Mouse (Mus musculus): ENCODE results near the gene Cldn15. TPM values are rescaled to one million over a fixed set of nuclear protein-coding genes. Genes with fewer than 3 reads are reported as not detected.

Cldn15 gene
- total and polyA plus RNA-seq, 3 experiments: 0.25 to 0.29 TPM; not detected in 1

GRCm38 (mm10) chr5:136979762-136980161, 13.3 kb downstream of the Cldn15 start:
- Histone ChIP-seq H3K9me3 (replicated peaks; ENCODE audit: low read length) (no peaks in the 10 kb centered on the region), H3K4me1 (ENCODE audit: control insufficient read depth in 1 of 2, insufficient read depth in 2 of 2) (no peaks in the 10 kb centered on the region), H3K4me2 (ENCODE audit: insufficient read depth, low read depth, poor library complexity, severe bottlenecking) (no peak overlapping the region), H3K4me3 (replicated peaks in 1 of 3; ENCODE audit: low read depth in 2 of 3, low read length in 2 of 3, poor library complexity in 1 of 3) (no peak overlapping the region), H3K27me3 (replicated peaks) (no peaks in the 10 kb centered on the region), H3K36me3 (replicated peaks in 1 of 2; ENCODE audit: control insufficient read depth in 1 of 2, insufficient read depth in 1 of 2, low read length in 1 of 2) (peaks cover 31 to 64% of the 10 kb centered on the region in 2 experiments), H3K9ac (ENCODE audit: insufficient read depth, low read depth) (no peak overlapping the region), H3K79me2 (replicated peaks; ENCODE audit: control insufficient read depth, extremely low read depth, insufficient read depth, poor library complexity, severe bottlenecking) (no peaks in the 10 kb centered on the region), H3K27ac (ENCODE audit: insufficient read depth, low read depth) (no peak overlapping the region)
- in situ Hi-C loops (cut with MboI; ENCODE audit: low pct_ligation_motif_present, low pct_unique_long_range_greater_than_20kb, low sequenced_read_pairs) (no loop called here), dilution Hi-C loops (cut with MboI; ENCODE audit: extremely low pct_ligation_motif_present, extremely low pct_unique_long_range_greater_than_20kb, low sequenced_read_pairs) (no loop called here)
- no peak for DNase-seq (ENCODE audit: extremely low read depth)
- TF ChIP-seq CHD1 (IDR thresholded peaks at IDR 0.05; ENCODE audit: low read depth, low read length) (no peak), MYC (IDR thresholded peaks at IDR 0.05; ENCODE audit: low read depth, low read length) (no peak), MAZ (IDR thresholded peaks at IDR 0.05; ENCODE audit: low read depth, low read length) (no peak), ELF1 (IDR thresholded peaks at IDR 0.05; ENCODE audit: low read depth, low read length) (no peak), USF2 (conservative IDR thresholded peaks at IDR 0.05; ENCODE audit: low read depth, low read length) (no peak), ZKSCAN1 (IDR thresholded peaks at IDR 0.05; ENCODE audit: borderline replicate concordance, low read depth, low read length) (no peak), MAFK (IDR thresholded peaks at IDR 0.05; ENCODE audit: insufficient replicate concordance, low read length) (no peak), ZMIZ1 (IDR thresholded peaks at IDR 0.05; ENCODE audit: low read depth, low read length) (no peak), ETS1 (conservative IDR thresholded peaks at IDR 0.05; ENCODE audit: low read depth, low read length) (no peak), GABPA (IDR thresholded peaks at IDR 0.05; ENCODE audit: insufficient replicate concordance, low read depth, low read length) (no peak), CTCF (conservative IDR thresholded peaks at IDR 0.05 in 1 of 2, IDR thresholded peaks at IDR 0.05 in 1 of 2; ENCODE audit: low read depth in 2 of 2, low read length in 2 of 2) (no peak), HCFC1 (IDR thresholded peaks at IDR 0.05; ENCODE audit: low read depth, low read length) (no peak), JUND (conservative IDR thresholded peaks at IDR 0.05; ENCODE audit: low read depth, low read length) (no peak), SMC3 (IDR thresholded peaks at IDR 0.05; ENCODE audit: low read depth, low read length) (no peak), TBP (conservative IDR thresholded peaks at IDR 0.05; ENCODE audit: low read depth, low read length) (no peak)

DNA sequence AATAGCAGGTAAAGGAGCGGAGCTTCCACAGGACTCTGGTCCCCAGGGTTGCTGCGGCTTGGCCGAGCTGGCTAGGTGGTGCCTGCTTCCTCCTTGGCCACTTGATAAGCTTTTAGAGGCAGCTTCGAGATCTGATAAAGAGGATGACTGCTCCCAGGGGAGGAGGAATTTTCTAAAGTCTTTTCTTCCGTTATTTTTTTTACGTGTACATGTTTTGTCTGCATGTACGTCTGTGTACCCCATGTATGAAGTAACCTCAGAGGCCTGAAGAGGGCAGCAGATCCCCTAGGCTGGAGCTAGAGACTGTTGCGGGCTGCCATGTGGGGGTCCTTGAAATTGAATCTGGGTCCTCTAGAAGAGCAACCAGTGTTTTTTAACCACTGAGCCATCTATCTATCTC, 14.6 kb downstream of the Cldn15 start:
- Histone ChIP-seq H3K4me1 (ENCODE audit: control insufficient read depth in 1 of 2, insufficient read depth in 2 of 2) (peaks cover 4 to 7% of the 10 kb centered on the region in 2 experiments; a peak in 2 of 4 replicates), H3K36me3 (replicated peaks in 1 of 2; ENCODE audit: control insufficient read depth in 1 of 2, insufficient read depth in 1 of 2, low read length in 1 of 2) (peaks cover 32 to 64% of the 10 kb centered on the region in 2 experiments), H3K4me3 (replicated peaks in 1 of 3; ENCODE audit: low read depth in 2 of 3, low read length in 2 of 3, poor library complexity in 1 of 3) (no peak overlapping the region), H3K79me2 (replicated peaks; ENCODE audit: control insufficient read depth, extremely low read depth, insufficient read depth, poor library complexity, severe bottlenecking) (peaks cover 2% of the 10 kb centered on the region; the same call in 1 of the 2 replicates), H3K27me3 (replicated peaks) (no peaks in the 10 kb centered on the region), H3K4me2 (ENCODE audit: insufficient read depth, low read depth, poor library complexity, severe bottlenecking) (no peak overlapping the region), H3K9me3 (replicated peaks; ENCODE audit: low read length) (no peaks in the 10 kb centered on the region), H3K9ac (ENCODE audit: insufficient read depth, low read depth) (no peak overlapping the region), H3K27ac (ENCODE audit: insufficient read depth, low read depth) (no peak overlapping the region)
- dilution Hi-C loops (cut with MboI; ENCODE audit: extremely low pct_ligation_motif_present, extremely low pct_unique_long_range_greater_than_20kb, low sequenced_read_pairs): no loop called here
- DNase-seq (ENCODE audit: extremely low read depth): no peak
- in situ Hi-C loops (cut with MboI; ENCODE audit: low pct_ligation_motif_present, low pct_unique_long_range_greater_than_20kb, low sequenced_read_pairs): no loop called here
- no peak for TF ChIP-seq IRF4 (IDR thresholded peaks at IDR 0.05; ENCODE audit: low read depth, low read length)
- peak; percentile 4 for TF ChIP-seq RAD21 (IDR thresholded peaks at IDR 0.05; ENCODE audit: low read depth, low read length)
- TF ChIP-seq CTCF (conservative IDR thresholded peaks at IDR 0.05 in 1 of 2, IDR thresholded peaks at IDR 0.05 in 1 of 2; ENCODE audit: low read depth in 2 of 2, low read length in 2 of 2): peak in 1 of 2 experiments; percentile 44; a peak in 2 of 4 replicates
- no peak for TF ChIP-seq ZC3H11A (IDR thresholded peaks at IDR 0.05; ENCODE audit: low read depth, low read length)
